Mouse (Mus musculus) adrenal gland (tissue): Measurements from ENCODE around the gene Gpr89.

Experiments used
- intact Hi-C: fragments of 180-260 bp; cut with DNase I; formaldehyde crosslinking; loops from one replicate; pipeline ENCODE4 v1.15.1; 2025

The Gpr89 gene

GRCm38 (mm10) chr3:96871070-96871469 is 34.1 kb downstream of the Gpr89 start:
- intact Hi-C loops = no loop called here

- intact Hi-C loops = no loop called here
These were observed 34.9 kb downstream of the Gpr89 start for GRCm38 (mm10) chr3:96870270-96870669.

- intact Hi-C loops = no loop called here
These were observed 36.1 kb downstream of the Gpr89 start for GRCm38 (mm10) chr3:96869091-96869490.

- intact Hi-C loops = no loop called here
These were observed 36.6 kb downstream of the Gpr89 start for GRCm38 (mm10) chr3:96868566-96868965.

- intact Hi-C loops = no loop called here
These were observed 37.3 kb downstream of the Gpr89 start for GRCm38 (mm10) chr3:96867863-96868262.

GRCm38 (mm10) chr3:96860498-96860897 is 44.6 kb downstream of the Gpr89 start:
- intact Hi-C loops = no loop called here

- intact Hi-C loops = no loop called here
These were observed 49.3 kb downstream of the Gpr89 start for GRCm38 (mm10) chr3:96855833-96856232.

GRCm38 (mm10) chr3:96854376-96854775 is 50.8 kb downstream of the Gpr89 start:
- intact Hi-C loops = no loop called here

GRCm38 (mm10) chr3:96852561-96852960 is 52.6 kb downstream of the Gpr89 start:
- intact Hi-C loops = no loop called here

- intact Hi-C loops = no loop called here
These were observed 55.9 kb downstream of the Gpr89 start for GRCm38 (mm10) chr3:96849168-96849727.

- intact Hi-C loops = no loop called here
These were observed 56.7 kb downstream of the Gpr89 start for GRCm38 (mm10) chr3:96848470-96848869.

GRCm38 (mm10) chr3:96847661-96848060 is 57.5 kb downstream of the Gpr89 start:
- intact Hi-C loops = no loop called here

- intact Hi-C loops = no loop called here
These were observed 58.2 kb downstream of the Gpr89 start for GRCm38 (mm10) chr3:96846985-96847384.

- intact Hi-C loops = no loop called here
These were observed 59.3 kb downstream of the Gpr89 start for GRCm38 (mm10) chr3:96845806-96846205.

GRCm38 (mm10) chr3:96845191-96845590 is 60.0 kb downstream of the Gpr89 start:
- intact Hi-C loops = no loop called here

- intact Hi-C loops = no loop called here
These were observed 66.0 kb downstream of the Gpr89 start for GRCm38 (mm10) chr3:96838996-96839645.

GRCm38 (mm10) chr3:96836414-96836813 is 68.7 kb downstream of the Gpr89 start:
- intact Hi-C loops = no loop called here

GRCm38 (mm10) chr3:96834587-96835348 is 70.4 kb downstream of the Gpr89 start:
- intact Hi-C loops = no loop called here

- intact Hi-C loops = no loop called here
These were observed 72.2 kb downstream of the Gpr89 start for GRCm38 (mm10) chr3:96832930-96833329.

GRCm38 (mm10) chr3:96829856-96830255 is 75.3 kb downstream of the Gpr89 start:
- intact Hi-C loops = no loop called here

- intact Hi-C loops = no loop called here
These were observed 76.2 kb downstream of the Gpr89 start, which contains the start of the genes Pdzk1 and Cd160 for GRCm38 (mm10) chr3:96828984-96829383. Gene Pdzk1 (plus strand): TSS chr3:96829284. Gene Cd160 (minus strand): TSS chr3:96829351.

GRCm38 (mm10) chr3:96828308-96828864 is 76.8 kb downstream of the Gpr89 start:
- intact Hi-C loops = no loop called here
